Mouse (Mus musculus) kidney, adult 9 months (tissue): ENCODE measurements around the gene Ptgdr2.

Source experiments
- DNase-seq: peaks from one replicate; pipeline ENCODE4 v3.0.0; 2022

Gene Ptgdr2

GRCm38 (mm10) chr19:10979184-10980168 lies 42.5 kb downstream of the Ptgdr2 start:
- DNase-seq, result peak; percentile 75

- no peak for DNase-seq
Measured at GRCm38 (mm10) chr19:10980210-10980609, 43.2 kb downstream of the Ptgdr2 start.

- peak; percentile 30 for DNase-seq
Measured at GRCm38 (mm10) chr19:10983146-10983545, 46.2 kb downstream of the Ptgdr2 start.

GRCm38 (mm10) chr19:10984551-10984950 lies 47.6 kb downstream of the Ptgdr2 start:
- DNase-seq, result no peak

DNA sequence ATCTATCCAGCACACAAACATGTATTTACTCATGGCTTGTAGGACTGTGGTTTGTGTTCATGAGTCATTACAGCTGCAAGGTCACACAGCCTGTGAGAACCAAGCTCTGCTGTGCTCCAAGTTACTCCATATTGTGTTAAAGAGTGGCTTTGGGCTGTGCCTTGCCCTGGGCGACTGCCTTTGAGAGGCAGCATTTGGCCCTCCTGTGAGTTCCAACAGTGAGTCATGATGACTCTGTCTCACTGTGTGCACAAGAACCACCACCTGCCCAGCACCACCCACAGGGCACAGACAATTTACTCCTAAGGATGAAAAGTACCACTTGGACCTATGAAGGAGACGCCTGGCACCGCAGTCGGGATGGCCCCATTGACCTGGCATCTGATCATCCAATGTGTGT lies 48.9 kb downstream of the Ptgdr2 start:
- DNase-seq, result no peak

- peak; percentile 27 for DNase-seq
Measured at GRCm38 (mm10) chr19:10988563-10988962, 51.6 kb downstream of the Ptgdr2 start.

GRCm38 (mm10) chr19:10990751-10991150 lies 53.8 kb downstream of the Ptgdr2 start:
- no peak for DNase-seq

DNA sequence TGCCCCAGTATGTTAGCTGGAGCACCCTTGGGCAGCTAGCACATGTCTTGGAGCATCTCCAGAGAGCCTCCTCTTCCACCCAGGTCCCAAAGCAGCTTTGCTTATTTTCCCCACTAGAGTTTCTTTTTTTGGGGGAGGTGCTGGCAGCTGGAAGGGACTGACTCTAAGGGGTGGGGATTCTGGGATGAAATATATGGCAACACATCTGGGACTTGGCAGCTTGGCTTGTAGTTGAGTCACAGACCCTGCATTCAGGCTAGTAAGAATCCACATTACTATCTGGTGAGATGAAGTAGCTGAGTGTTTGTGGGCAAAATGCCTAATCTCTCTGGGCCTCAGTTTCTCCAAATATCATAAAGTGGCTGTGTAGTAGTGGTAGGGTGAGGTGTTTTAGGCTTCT lies 55.0 kb downstream of the Ptgdr2 start:
- DNase-seq, result no peak
